Mouse (Mus musculus): ENCODE measurements around the gene Krt13. TPM values are rescaled to one million over a fixed set of nuclear protein-coding genes. Genes with fewer than 3 reads are reported as not detected.

Gene Krt13
- polyA plus RNA-seq (2014; fragmentation: Nextera tagmentation; extraction: Ambion mirVana): not detected in 2 replicates

- H3K9ac ChIP-seq (ENCODE audit: low read length): no peak within 1 kb of the TSS
- H3K4me1 ChIP-seq (ENCODE audit: control insufficient read depth, insufficient read depth, low read length): no peaks in the 10 kb centered on the region
- H3K4me2 ChIP-seq: no peak within 1 kb of the TSS
- H3K9me3 ChIP-seq (ENCODE audit: control insufficient read depth, low read length): no peaks in the 10 kb centered on the region
- 73% methylated on average over 3 of the region's 3 CpGs for WGBS
- H3K27me3 ChIP-seq (ENCODE audit: control insufficient read depth, insufficient read depth, low read length): no peaks in the 10 kb centered on the region
- no peak within 1 kb of the TSS for H3K27ac ChIP-seq (ENCODE audit: low read depth, low read length)
- no peak for ATAC-seq (ENCODE audit: low FRiP score)
- H3K36me3 ChIP-seq (ENCODE audit: control insufficient read depth, insufficient read depth, low read length): no peaks in the 10 kb centered on the region
- no peak within 1 kb of the TSS for H3K4me3 ChIP-seq (ENCODE audit: low read depth, low read length)
- no peak for DNase-seq (ENCODE audit: low spot score, missing footprints)
These were observed at the start of gene Krt13 for GRCm38 (mm10) chr11:100121466-100121865. Gene Krt13 (minus strand): TSS chr11:100121566.

- H3K4me1 ChIP-seq (ENCODE audit: control insufficient read depth, insufficient read depth, low read length): no peaks in the 10 kb centered on the region
- no peak overlapping the region for H3K4me2 ChIP-seq
- ATAC-seq (ENCODE audit: low FRiP score): peak; percentile 57; the same call in 1 of the 2 replicates
- H3K27ac ChIP-seq (ENCODE audit: low read depth, low read length): no peak overlapping the region
- WGBS: 36% methylated on average over 14 of the region's 14 CpGs
- no peak overlapping the region for H3K4me3 ChIP-seq (ENCODE audit: low read depth, low read length)
- DNase-seq (ENCODE audit: low spot score, missing footprints): peak; percentile 99
- no peaks in the 10 kb centered on the region for H3K9me3 ChIP-seq (ENCODE audit: control insufficient read depth, low read length)
- H3K36me3 ChIP-seq (ENCODE audit: control insufficient read depth, insufficient read depth, low read length): no peaks in the 10 kb centered on the region
- no peak overlapping the region for H3K9ac ChIP-seq (ENCODE audit: low read length)
- H3K27me3 ChIP-seq (ENCODE audit: control insufficient read depth, insufficient read depth, low read length): no peaks in the 10 kb centered on the region
These were observed 47.7 kb upstream of the Krt13 start for GRCm38 (mm10) chr11:100168765-100169762.

DNA sequence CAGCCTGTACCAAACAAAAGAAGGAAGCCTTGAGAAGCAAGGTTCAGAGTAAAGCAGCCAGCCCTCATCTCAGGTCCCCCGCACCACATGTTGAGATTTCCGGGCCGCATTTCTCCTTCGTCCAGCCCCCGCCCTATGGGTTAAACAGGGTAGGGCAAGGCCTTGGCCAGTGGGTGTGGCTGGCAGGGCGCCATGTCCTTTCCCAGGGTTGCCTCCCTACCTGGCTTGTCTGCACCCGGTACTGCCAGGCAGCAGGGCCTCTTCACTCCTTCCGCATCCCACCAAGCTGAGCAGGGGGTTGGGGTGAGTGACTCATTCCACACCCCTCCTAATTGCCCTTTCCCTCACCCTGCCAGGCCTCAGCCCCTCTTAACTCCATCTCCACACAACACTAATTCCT is 46.7 kb upstream of the Krt13 start:
- 89% methylated on average over 8 of the region's 8 CpGs for WGBS
- ATAC-seq (ENCODE audit: low FRiP score) (no peak), DNase-seq (ENCODE audit: low spot score, missing footprints) (no peak)
- H3K4me3 ChIP-seq (ENCODE audit: low read depth, low read length): no peak overlapping the region
- H3K36me3 ChIP-seq (ENCODE audit: control insufficient read depth, insufficient read depth, low read length): no peaks in the 10 kb centered on the region
- H3K27ac ChIP-seq (ENCODE audit: low read depth, low read length): no peak overlapping the region
- no peak overlapping the region for H3K9ac ChIP-seq (ENCODE audit: low read length)
- no peaks in the 10 kb centered on the region for H3K27me3 ChIP-seq (ENCODE audit: control insufficient read depth, insufficient read depth, low read length)
- no peaks in the 10 kb centered on the region for H3K4me1 ChIP-seq (ENCODE audit: control insufficient read depth, insufficient read depth, low read length)
- H3K9me3 ChIP-seq (ENCODE audit: control insufficient read depth, low read length): no peaks in the 10 kb centered on the region
- no peak overlapping the region for H3K4me2 ChIP-seq

GRCm38 (mm10) chr11:100164392-100164791 is 43.0 kb upstream of the Krt13 start:
- ATAC-seq (ENCODE audit: low FRiP score): no peak
- Histone ChIP-seq H3K4me3 (ENCODE audit: low read depth, low read length) (no peak overlapping the region), H3K4me2 (no peak overlapping the region), H3K27ac (ENCODE audit: low read depth, low read length) (no peak overlapping the region), H3K9ac (ENCODE audit: low read length) (no peak overlapping the region), H3K9me3 (ENCODE audit: control insufficient read depth, low read length) (no peaks in the 10 kb centered on the region), H3K4me1 (ENCODE audit: control insufficient read depth, insufficient read depth, low read length) (no peaks in the 10 kb centered on the region), H3K27me3 (ENCODE audit: control insufficient read depth, insufficient read depth, low read length) (no peaks in the 10 kb centered on the region), H3K36me3 (ENCODE audit: control insufficient read depth, insufficient read depth, low read length) (no peaks in the 10 kb centered on the region)
- 70% methylated on average over 7 of the region's 7 CpGs for WGBS
- DNase-seq (ENCODE audit: low spot score, missing footprints): no peak

GRCm38 (mm10) chr11:100157908-100158477 is 36.6 kb upstream of the Krt13 start:
- Histone ChIP-seq H3K4me1 (ENCODE audit: control insufficient read depth, insufficient read depth, low read length) (no peaks in the 10 kb centered on the region), H3K36me3 (ENCODE audit: control insufficient read depth, insufficient read depth, low read length) (no peaks in the 10 kb centered on the region), H3K9ac (ENCODE audit: low read length) (no peak overlapping the region), H3K27me3 (ENCODE audit: control insufficient read depth, insufficient read depth, low read length) (no peaks in the 10 kb centered on the region), H3K27ac (ENCODE audit: low read depth, low read length) (no peak overlapping the region), H3K9me3 (ENCODE audit: control insufficient read depth, low read length) (no peaks in the 10 kb centered on the region), H3K4me3 (ENCODE audit: low read depth, low read length) (no peak overlapping the region), H3K4me2 (no peak overlapping the region)
- ATAC-seq (ENCODE audit: low FRiP score): no peak
- no peak for DNase-seq (ENCODE audit: low spot score, missing footprints)
- WGBS: 68% methylated on average over 6 of the region's 6 CpGs

DNA sequence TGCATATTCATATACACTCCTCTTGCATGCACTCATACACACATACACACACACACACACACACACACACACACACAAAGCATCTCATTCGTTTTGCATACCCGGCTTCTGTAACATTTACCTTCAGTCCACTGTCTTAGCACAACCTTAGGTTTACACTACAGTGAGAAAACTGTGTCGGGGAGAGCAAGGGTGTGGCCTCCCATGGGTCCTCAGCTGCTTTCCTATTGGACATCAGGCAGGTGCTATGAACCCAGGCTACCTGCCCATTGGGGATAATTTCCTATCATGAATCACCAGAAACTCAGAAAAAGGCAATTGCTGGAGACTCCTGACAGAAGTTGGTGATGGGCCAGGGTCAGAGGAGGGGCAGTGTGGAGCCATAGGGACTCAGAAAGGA is 36.0 kb upstream of the Krt13 start:
- H3K36me3 ChIP-seq (ENCODE audit: control insufficient read depth, insufficient read depth, low read length): no peaks in the 10 kb centered on the region
- H3K4me3 ChIP-seq (ENCODE audit: low read depth, low read length): no peak overlapping the region
- H3K9ac ChIP-seq (ENCODE audit: low read length): no peak overlapping the region
- no peaks in the 10 kb centered on the region for H3K9me3 ChIP-seq (ENCODE audit: control insufficient read depth, low read length)
- no peaks in the 10 kb centered on the region for H3K27me3 ChIP-seq (ENCODE audit: control insufficient read depth, insufficient read depth, low read length)
- WGBS: 75% methylated on average over 3 of the region's 3 CpGs
- DNase-seq (ENCODE audit: low spot score, missing footprints): no peak
- ATAC-seq (ENCODE audit: low FRiP score): no peak
- no peaks in the 10 kb centered on the region for H3K4me1 ChIP-seq (ENCODE audit: control insufficient read depth, insufficient read depth, low read length)
- H3K27ac ChIP-seq (ENCODE audit: low read depth, low read length): no peak overlapping the region
- no peak overlapping the region for H3K4me2 ChIP-seq

DNA sequence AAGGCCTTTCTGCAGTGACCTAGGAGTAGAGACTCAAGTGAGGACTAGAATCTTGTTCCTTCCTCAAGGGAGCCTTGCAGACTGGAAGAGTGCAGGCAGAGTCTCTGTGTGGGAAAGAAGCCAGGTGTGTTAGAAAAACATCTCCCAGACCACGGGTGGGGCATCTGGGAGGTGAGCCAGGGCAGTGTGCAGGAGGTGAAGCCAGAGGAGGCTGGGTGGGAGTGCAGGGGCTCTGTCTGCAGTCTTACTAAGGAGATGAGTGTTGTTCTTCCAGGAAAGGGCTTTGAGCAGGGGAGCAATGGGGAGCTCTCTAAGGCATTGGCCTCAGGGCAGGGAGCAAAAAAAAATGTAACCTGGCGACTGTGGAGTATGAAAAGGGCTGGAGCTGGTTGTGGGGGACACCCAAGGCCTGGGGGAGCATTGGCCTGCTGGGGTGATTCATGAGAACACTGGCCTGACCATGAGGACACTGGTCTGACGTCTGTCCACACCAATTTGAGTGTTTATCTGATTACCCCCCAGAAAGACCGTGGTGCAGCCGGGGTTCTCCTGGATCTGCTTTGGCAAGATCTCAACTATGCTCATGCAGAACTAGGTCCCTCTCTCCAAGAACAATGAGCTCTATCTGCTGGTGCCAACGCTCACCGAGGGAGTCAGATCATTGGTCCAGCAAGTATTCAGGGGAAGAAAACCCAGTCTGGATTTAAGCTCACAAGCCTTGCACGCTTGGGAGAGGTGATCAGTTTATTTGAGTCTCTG is 34.3 kb upstream of the Krt13 start:
- Histone ChIP-seq H3K4me1 (ENCODE audit: control insufficient read depth, insufficient read depth, low read length) (no peaks in the 10 kb centered on the region), H3K9me3 (ENCODE audit: control insufficient read depth, low read length) (no peaks in the 10 kb centered on the region), H3K4me2 (no peak overlapping the region), H3K27ac (ENCODE audit: low read depth, low read length) (no peak overlapping the region), H3K36me3 (ENCODE audit: control insufficient read depth, insufficient read depth, low read length) (no peaks in the 10 kb centered on the region), H3K27me3 (ENCODE audit: control insufficient read depth, insufficient read depth, low read length) (no peaks in the 10 kb centered on the region), H3K4me3 (ENCODE audit: low read depth, low read length) (no peak overlapping the region), H3K9ac (ENCODE audit: low read length) (no peak overlapping the region)
- no peak for ATAC-seq (ENCODE audit: low FRiP score)
- no peak for DNase-seq (ENCODE audit: low spot score, missing footprints)
- WGBS: 79% methylated on average over 8 of the region's 8 CpGs

- Histone ChIP-seq H3K27me3 (ENCODE audit: control insufficient read depth, insufficient read depth, low read length) (peaks cover 14% of the 10 kb centered on the region), H3K36me3 (ENCODE audit: control insufficient read depth, insufficient read depth, low read length) (no peaks in the 10 kb centered on the region), H3K27ac (ENCODE audit: low read depth, low read length) (no peak within 1 kb of the TSS), H3K4me3 (ENCODE audit: low read depth, low read length) (no peak within 1 kb of the TSS), H3K4me2 (no peak within 1 kb of the TSS), H3K9me3 (ENCODE audit: control insufficient read depth, low read length) (no peaks in the 10 kb centered on the region), H3K4me1 (ENCODE audit: control insufficient read depth, insufficient read depth, low read length) (peaks cover 4% of the 10 kb centered on the region), H3K9ac (ENCODE audit: low read length) (no peak within 1 kb of the TSS)
- ATAC-seq (ENCODE audit: low FRiP score) (no peak), DNase-seq (ENCODE audit: low spot score, missing footprints) (no peak)
- WGBS: 44% methylated on average over 9 of the region's 9 CpGs
These were observed 27.4 kb upstream of the Krt13 start, which contains the start of gene Krt19 for GRCm38 (mm10) chr11:100148615-100149330. Gene Krt19 (minus strand): TSS chr11:100148665.
